Mouse (Mus musculus): ENCODE results near the gene Bik. TPM values are rescaled to one million over a fixed set of nuclear protein-coding genes. Genes with fewer than 3 reads are reported as not detected.

Gene Bik
- polyA plus RNA-seq, 1 experiment from 2014 or later: 1.2 TPM

- Histone ChIP-seq H3K9me3 (no peaks in the 10 kb centered on the region), H3K27me3 (peaks cover 9% of the 10 kb centered on the region), H3K4me2 (replicated peaks) (no peak overlapping the region), H3K4me3 (no peak overlapping the region), H3K4me1 (peaks cover 3% of the 10 kb centered on the region; the same call in 1 of the 2 replicates), H3K27ac (replicated peaks) (no peak overlapping the region), H3K9ac (replicated peaks) (no peak overlapping the region), H3K36me3 (no peaks in the 10 kb centered on the region)
- WGBS: 80% methylated on average over 6 of the region's 6 CpGs
- ATAC-seq (replicated peaks): no peak
Observed at GRCm38 (mm10) chr15:83520861-83521382, 5.7 kb upstream of the Bik start.

GRCm38 (mm10) chr15:83523196-83523595 is 3.5 kb upstream of the Bik start:
- Histone ChIP-seq H3K27me3 (peaks cover 24% of the 10 kb centered on the region), H3K36me3 (no peaks in the 10 kb centered on the region), H3K4me2 (replicated peaks) (no peak overlapping the region), H3K9ac (replicated peaks) (no peak overlapping the region), H3K4me3 (no peak overlapping the region), H3K4me1 (peaks cover 18% of the 10 kb centered on the region), H3K9me3 (no peaks in the 10 kb centered on the region), H3K27ac (replicated peaks) (no peak overlapping the region)
- WGBS: 22% methylated on average over 7 of the region's 7 CpGs
- no peak for ATAC-seq (replicated peaks)

DNA sequence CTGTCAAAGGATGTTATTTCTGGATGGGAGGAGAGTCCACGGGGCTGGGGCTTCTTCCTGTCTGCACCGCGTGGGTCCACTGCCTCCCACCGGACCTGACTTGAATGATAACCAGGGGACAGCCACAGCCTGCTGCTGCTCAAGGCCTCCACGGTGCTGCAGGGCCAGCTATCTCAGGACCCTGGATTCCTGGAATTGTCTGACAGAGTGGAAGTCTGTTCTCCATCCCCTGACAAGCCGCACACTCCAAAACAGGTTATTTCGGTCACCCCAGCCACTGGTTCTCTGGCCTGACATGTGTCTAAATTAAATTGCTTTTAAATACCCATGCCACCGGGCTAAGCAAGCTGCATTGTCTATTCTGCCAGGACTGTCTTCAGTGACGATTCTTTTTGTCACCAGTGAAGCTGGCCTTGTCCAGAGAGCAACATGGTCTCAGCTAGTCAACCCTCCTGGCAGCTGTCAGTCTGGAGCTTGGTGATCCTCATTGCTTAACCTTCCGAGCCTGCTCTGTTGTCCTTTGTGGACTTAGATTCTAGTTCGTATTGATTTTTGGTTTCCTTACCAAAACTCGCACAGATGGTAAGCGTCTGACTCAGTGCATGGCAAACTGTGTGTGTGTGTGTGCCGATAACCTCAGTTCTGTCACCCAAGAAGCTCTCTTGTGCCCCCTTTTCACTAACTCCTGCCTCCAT is 2.9 kb upstream of the Bik start:
- 57% methylated on average over 14 of the region's 14 CpGs for WGBS
- no peak overlapping the region for H3K27ac ChIP-seq (replicated peaks)
- peaks cover 24% of the 10 kb centered on the region for H3K27me3 ChIP-seq
- H3K4me2 ChIP-seq (replicated peaks): no peak overlapping the region
- H3K4me3 ChIP-seq: no peak overlapping the region
- H3K9ac ChIP-seq (replicated peaks): no peak overlapping the region
- peaks cover 15% of the 10 kb centered on the region for H3K4me1 ChIP-seq
- H3K36me3 ChIP-seq: no peaks in the 10 kb centered on the region
- no peaks in the 10 kb centered on the region for H3K9me3 ChIP-seq
- ATAC-seq (replicated peaks): no peak

DNA sequence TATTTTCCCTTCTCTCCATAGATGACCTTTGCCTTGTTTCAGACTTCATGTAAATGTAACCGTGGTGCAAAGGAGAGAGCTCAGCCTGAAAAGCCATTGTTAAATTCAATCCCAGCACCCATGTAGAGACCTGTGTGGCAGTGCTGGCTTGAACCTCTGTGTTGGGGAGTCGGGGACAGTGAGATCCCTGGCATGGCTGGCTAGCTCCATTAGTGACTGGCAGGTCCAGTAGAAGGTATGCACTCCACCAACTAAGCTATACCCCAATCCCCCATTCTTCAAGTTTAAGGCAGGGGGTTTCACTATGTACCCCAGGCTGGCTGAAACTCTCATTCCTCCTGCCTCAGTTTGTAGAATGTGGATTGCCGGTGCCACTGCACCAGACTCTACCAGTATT is 2.3 kb upstream of the Bik start:
- no peaks in the 10 kb centered on the region for H3K9me3 ChIP-seq
- H3K4me3 ChIP-seq: no peak overlapping the region
- peaks cover 24% of the 10 kb centered on the region for H3K27me3 ChIP-seq
- peaks cover 15% of the 10 kb centered on the region for H3K4me1 ChIP-seq
- no peak overlapping the region for H3K27ac ChIP-seq (replicated peaks)
- WGBS: 75% methylated on average over 3 of the region's 3 CpGs
- ATAC-seq (replicated peaks): no peak
- H3K9ac ChIP-seq (replicated peaks): no peak overlapping the region
- H3K4me2 ChIP-seq (replicated peaks): no peak overlapping the region
- H3K36me3 ChIP-seq: no peaks in the 10 kb centered on the region

DNA sequence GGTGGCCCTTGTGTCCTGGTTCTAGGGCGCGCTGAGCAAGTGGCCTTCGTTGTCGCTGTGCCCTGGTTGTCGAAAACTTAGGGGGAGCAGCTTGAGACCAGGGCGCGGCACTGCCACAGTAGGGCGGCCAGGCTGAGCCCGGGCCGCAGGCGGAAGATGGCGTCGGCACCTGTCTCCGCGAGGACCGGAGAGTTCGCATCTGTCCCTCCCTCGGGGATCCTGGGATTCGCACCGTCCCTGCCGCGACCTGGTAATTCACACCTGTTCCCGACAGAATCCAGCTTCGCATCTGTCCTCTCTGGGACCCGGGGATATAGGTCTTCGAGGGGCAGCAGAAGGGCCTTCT is 403 bp downstream of the Bik start:
- peak overlapping the region; percentile 44 for H3K4me3 ChIP-seq
- no peak for ATAC-seq (replicated peaks)
- peaks cover 15% of the 10 kb centered on the region for H3K4me1 ChIP-seq
- WGBS: 2% methylated on average over 24 of the region's 26 CpGs
- peaks cover 24% of the 10 kb centered on the region for H3K27me3 ChIP-seq
- H3K9me3 ChIP-seq: no peaks in the 10 kb centered on the region
- H3K27ac ChIP-seq (replicated peaks): no peak overlapping the region
- peak overlapping the region; percentile 45 for H3K9ac ChIP-seq (replicated peaks)
- no peaks in the 10 kb centered on the region for H3K36me3 ChIP-seq
- peak overlapping the region; percentile 86 for H3K4me2 ChIP-seq (replicated peaks)

DNA sequence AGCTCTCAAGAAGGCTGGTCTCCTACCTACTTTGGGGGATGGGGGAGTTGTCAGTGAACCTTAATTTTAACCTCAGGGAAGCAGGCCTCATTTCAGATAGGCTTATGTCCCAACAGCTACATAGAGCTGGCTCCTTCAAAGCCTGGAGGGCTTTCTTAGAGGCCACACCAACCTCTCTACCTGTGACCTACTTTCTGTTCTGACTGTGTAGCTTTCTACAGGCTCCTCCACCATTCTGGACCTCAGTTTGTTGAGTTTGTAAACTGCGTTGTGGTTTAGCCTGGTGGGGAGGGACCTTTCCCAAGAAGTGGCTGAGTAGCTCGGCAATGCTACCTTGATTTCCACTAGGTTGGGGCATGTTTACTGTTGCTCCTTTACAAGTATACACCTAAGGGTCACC is 1.1 kb downstream of the Bik start:
- no peak for ATAC-seq (replicated peaks)
- Histone ChIP-seq H3K4me1 (peaks cover 15% of the 10 kb centered on the region), H3K4me2 (replicated peaks) (no peak overlapping the region), H3K27ac (replicated peaks) (no peak overlapping the region), H3K9me3 (no peaks in the 10 kb centered on the region), H3K9ac (replicated peaks) (no peak overlapping the region), H3K36me3 (no peaks in the 10 kb centered on the region), H3K4me3 (no peak overlapping the region), H3K27me3 (peaks cover 24% of the 10 kb centered on the region)
- 69% methylated on average over 2 of the region's 2 CpGs for WGBS

GRCm38 (mm10) chr15:83528892-83529291 is 2.2 kb downstream of the Bik start:
- no peak overlapping the region for H3K27ac ChIP-seq (replicated peaks)
- no peak overlapping the region for H3K4me3 ChIP-seq
- no peaks in the 10 kb centered on the region for H3K9me3 ChIP-seq
- no peak for ATAC-seq (replicated peaks)
- 78% methylated on average over 4 of the region's 4 CpGs for WGBS
- H3K4me2 ChIP-seq (replicated peaks): no peak overlapping the region
- no peaks in the 10 kb centered on the region for H3K36me3 ChIP-seq
- no peak overlapping the region for H3K9ac ChIP-seq (replicated peaks)
- peaks cover 24% of the 10 kb centered on the region for H3K27me3 ChIP-seq
- peaks cover 15% of the 10 kb centered on the region for H3K4me1 ChIP-seq

- Histone ChIP-seq H3K4me2 (replicated peaks) (no peak overlapping the region), H3K9me3 (no peaks in the 10 kb centered on the region), H3K36me3 (no peaks in the 10 kb centered on the region), H3K27me3 (peaks cover 24% of the 10 kb centered on the region), H3K9ac (replicated peaks) (no peak overlapping the region), H3K27ac (replicated peaks) (no peak overlapping the region), H3K4me3 (no peak overlapping the region), H3K4me1 (peaks cover 15% of the 10 kb centered on the region)
- 90% methylated on average over 5 of the region's 5 CpGs for WGBS
- ATAC-seq (replicated peaks): no peak
Observed at GRCm38 (mm10) chr15:83529765-83530164, 3.1 kb downstream of the Bik start.

GRCm38 (mm10) chr15:83530233-83530632 is 3.6 kb downstream of the Bik start:
- H3K4me2 ChIP-seq (replicated peaks): no peak overlapping the region

GRCm38 (mm10) chr15:83530688-83531087 is 4.0 kb downstream of the Bik start:
- Histone ChIP-seq H3K4me2 (replicated peaks) (no peak overlapping the region), H3K9me3 (no peaks in the 10 kb centered on the region), H3K9ac (replicated peaks) (no peak overlapping the region), H3K4me3 (no peak overlapping the region), H3K4me1 (peaks cover 15% of the 10 kb centered on the region), H3K36me3 (no peaks in the 10 kb centered on the region), H3K27me3 (peaks cover 18% of the 10 kb centered on the region), H3K27ac (replicated peaks) (no peak overlapping the region)
- 80% methylated on average over 6 of the region's 6 CpGs for WGBS
- no peak for ATAC-seq (replicated peaks)

More at GRCm38 (mm10) chr15:83530233-83530632, 3.6 kb downstream of the Bik start:
- Histone ChIP-seq H3K9me3 (no peaks in the 10 kb centered on the region), H3K9ac (replicated peaks) (no peak overlapping the region), H3K36me3 (no peaks in the 10 kb centered on the region), H3K27me3 (peaks cover 22% of the 10 kb centered on the region), H3K4me1 (peaks cover 15% of the 10 kb centered on the region), H3K4me3 (no peak overlapping the region), H3K27ac (replicated peaks) (no peak overlapping the region)
- WGBS: 84% methylated on average over 9 of the region's 9 CpGs
- no peak for ATAC-seq (replicated peaks)

- Histone ChIP-seq H3K9ac (replicated peaks) (no peak overlapping the region), H3K9me3 (no peaks in the 10 kb centered on the region)
- no peak for ATAC-seq (replicated peaks)
Observed at GRCm38 (mm10) chr15:83531961-83532469, 5.4 kb downstream of the Bik start.

GRCm38 (mm10) chr15:83532606-83533005 is 5.9 kb downstream of the Bik start:
- WGBS: 80% methylated on average over 7 of the region's 7 CpGs

More at GRCm38 (mm10) chr15:83531961-83532469, 5.4 kb downstream of the Bik start:
- Histone ChIP-seq H3K27me3 (peaks cover 5% of the 10 kb centered on the region), H3K4me1 (peaks cover 5% of the 10 kb centered on the region), H3K36me3 (no peaks in the 10 kb centered on the region), H3K4me2 (replicated peaks) (no peak overlapping the region), H3K27ac (replicated peaks) (no peak overlapping the region), H3K4me3 (no peak overlapping the region)
- WGBS: 81% methylated on average over 5 of the region's 5 CpGs

More at GRCm38 (mm10) chr15:83532606-83533005, 5.9 kb downstream of the Bik start:
- no peaks in the 10 kb centered on the region for H3K27me3 ChIP-seq
- no peak overlapping the region for H3K4me3 ChIP-seq
- H3K4me1 ChIP-seq: no peaks in the 10 kb centered on the region
- no peaks in the 10 kb centered on the region for H3K36me3 ChIP-seq
- H3K4me2 ChIP-seq (replicated peaks): no peak overlapping the region
- H3K9me3 ChIP-seq: no peaks in the 10 kb centered on the region
- H3K27ac ChIP-seq (replicated peaks): no peak overlapping the region
- ATAC-seq (replicated peaks): no peak
- no peak overlapping the region for H3K9ac ChIP-seq (replicated peaks)

Data from forebrain, embryonic 15.5 days (tissue).